Mouse (Mus musculus): ENCODE measurements around the gene Gucy1b2.

GRCm38 (mm10) chr14:62464966-62465365, 8.9 kb upstream of the Gucy1b2 start:
- TF ChIP-seq CTCF (IDR thresholded peaks at IDR 0.05; ENCODE audit: low read depth) (no peak), EP300 (optimal IDR thresholded peaks at IDR 0.05) (no peak)

Data from stomach, postnatal 0 days (tissue).